Mouse (Mus musculus) lung, adult 18-20 months (tissue): Measurements from ENCODE around the gene Nsun2.
"Not testable (repeated sequence)": the region's sequence is repeated elsewhere in the genome, so short reads cannot be mapped to it uniquely, and the experiment has no call there.

Experiments used
- DNase-seq, 2 experiments: peaks; one replicate each; pipeline ENCODE4 v3.0.0; 2022; ENCODE audit warnings: mixed read lengths in 2 of 2

The Nsun2 gene

DNA sequence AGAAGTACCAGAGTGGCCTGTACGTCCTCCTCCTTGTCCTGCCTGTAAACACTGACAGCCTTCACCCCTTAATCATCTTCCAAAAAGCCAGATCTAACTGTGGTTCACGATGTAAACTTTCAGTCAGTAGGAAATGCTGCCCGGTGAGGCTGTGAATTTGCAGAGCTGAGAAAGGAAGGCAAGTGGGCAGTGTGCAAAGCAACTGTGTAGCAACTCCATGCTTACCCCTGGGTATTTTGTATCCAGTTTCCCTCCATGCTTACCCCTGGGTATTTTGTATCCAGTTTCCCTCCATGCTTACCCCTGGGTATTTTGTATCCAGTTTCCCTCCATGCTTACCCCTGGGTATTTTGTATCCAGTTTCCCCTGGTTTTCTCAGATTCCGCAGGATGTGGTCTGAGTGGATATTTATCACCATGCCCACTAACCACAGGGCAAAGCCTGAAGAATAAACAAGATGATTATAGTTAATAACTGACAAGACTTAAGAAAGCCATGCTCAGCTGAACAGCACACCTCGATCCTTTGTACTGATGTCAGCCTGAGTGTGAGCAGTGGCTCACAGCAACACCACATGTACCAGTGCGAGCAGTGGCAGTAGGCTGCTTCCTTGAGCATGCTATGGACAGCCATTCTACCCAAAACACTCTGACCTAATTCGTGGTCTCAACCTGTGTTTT, 61.2 kb downstream of the Nsun2 start:
- no peak for DNase-seq

GRCm38 (mm10) chr13:69595911-69596310, 62.4 kb downstream of the Nsun2 start:
- DNase-seq = no peak

DNA sequence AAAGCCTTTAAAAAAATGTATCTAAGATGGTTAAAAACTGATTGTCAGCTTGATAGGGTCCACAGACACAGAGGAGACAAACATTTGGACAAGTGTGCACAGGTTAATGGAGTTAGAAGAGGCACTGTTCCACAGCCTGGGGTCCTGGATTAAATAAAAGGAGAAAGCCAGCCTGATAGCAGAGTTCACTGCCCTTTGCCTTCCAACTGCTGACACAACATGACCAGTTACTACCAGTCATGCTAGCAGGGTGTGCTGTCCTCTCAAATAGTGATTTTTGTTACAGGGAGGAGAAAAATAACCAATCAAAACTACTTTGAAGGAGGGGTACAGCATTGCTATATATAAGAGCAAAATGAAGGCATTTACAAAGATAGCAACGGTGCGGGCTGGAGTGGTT, 63.0 kb downstream of the Nsun2 start:
- DNase-seq = no peak

DNA sequence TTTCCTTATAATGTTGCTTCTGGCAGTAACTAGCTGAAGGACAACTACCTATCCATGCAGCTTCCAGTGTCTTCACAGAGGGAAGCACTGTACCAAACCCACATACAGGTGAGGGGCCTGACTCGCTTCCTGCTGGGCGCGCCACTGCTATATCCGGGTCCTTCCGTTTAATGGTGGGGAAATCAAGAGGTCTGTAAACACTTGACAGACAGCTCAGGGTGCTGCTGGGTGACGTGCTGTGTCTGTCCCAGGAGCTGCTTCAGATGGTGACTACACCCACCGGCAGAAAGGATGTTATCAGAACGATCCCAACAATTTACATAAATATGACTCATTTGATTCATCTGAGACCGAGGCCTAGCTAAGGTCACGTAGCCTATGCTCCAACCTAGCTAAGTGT, 65.3 kb downstream of the Nsun2 start:
- no peak for DNase-seq

DNA sequence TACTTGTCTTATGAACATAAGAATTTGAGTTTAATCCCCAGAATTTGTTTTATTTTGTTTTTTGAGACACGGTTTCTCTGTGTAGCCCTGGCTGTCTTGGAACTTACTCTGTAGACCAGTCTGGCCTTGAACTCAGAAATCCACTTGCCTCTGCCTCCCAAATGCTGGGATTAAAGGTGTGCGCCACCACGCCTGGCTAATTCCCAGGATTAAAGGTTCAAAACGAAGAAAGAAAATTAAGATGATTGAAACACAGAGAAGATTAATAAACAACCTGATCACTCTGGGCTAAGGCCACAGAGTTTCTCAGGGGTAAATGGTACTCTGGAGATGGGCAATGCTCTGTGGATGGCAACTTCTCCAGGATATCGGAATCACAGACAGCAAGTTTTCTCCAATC, 67.3 kb downstream of the Nsun2 start:
- not testable (repeated sequence) for DNase-seq

GRCm38 (mm10) chr13:69601321-69601720, 67.8 kb downstream of the Nsun2 start:
- DNase-seq = no peak

DNA sequence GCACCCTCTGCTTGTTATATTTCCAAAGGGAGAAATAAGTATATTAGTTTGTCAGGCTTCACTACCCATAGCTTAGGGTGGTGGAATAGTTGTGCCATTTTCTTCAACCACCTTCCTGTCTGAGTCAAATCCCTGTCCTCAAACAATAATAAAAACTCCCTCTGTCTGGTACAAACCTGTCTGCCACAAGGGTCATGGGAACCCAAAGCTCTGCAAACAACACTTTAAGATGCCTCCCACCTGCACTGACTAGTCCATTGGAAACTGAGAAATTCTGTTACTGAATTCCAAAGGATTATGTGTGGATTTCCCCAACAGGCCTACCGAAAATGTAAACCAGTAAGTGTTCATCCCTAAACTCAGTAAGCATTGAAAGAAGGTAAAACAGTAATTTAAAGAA, 71.1 kb downstream of the Nsun2 start:
- DNase-seq = no peak

GRCm38 (mm10) chr13:69608734-69609133, 75.2 kb downstream of the Nsun2 start:
- DNase-seq = no peak

GRCm38 (mm10) chr13:69610751-69611397, 77.3 kb downstream of the Nsun2 start:
- DNase-seq = peak in 1 of 2 experiments; percentile 30

DNA sequence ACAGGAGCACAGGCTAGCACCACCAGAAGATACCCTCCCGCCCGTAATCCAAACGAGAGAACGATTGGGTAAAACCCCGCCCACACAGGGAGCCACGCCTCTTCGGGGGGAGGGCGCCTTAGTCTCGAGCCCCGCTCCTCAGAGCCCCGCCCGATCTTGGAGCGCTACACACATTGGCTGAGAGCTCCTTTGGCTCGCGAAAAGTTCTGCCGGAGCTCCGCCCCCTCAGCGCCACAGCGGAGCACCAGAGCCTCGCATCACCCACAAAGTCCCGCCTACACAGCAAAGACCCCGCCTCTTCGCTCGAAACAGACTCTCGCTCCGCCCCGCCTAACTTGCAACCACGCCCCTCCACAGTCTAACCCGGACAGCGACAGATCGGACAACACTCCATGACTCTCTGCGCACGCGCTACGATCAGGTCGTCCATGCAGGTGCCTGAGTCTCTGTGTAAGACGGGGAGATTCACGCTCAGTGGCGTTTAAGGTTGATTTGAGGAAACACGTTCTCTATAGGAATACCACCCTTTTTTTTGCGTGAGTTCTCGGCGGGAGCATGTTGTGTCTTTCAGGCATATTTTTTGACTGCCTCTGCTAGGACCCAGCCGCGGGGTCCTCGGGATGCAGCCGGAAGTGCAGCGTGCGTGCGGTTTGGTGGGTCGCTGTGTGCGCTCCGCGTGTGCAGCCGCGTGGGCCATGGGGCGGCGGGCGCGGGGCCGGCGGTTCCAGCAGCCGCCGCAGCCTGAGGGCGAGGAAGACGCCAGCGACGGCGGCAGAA, 78.0 kb downstream of the Nsun2 start, which contains the start of gene Srd5a1:
TSS of gene Srd5a1 (minus strand) at position 45 of the 777 bp plus-strand sequence.
- DNase-seq = peak; percentile 100

DNA sequence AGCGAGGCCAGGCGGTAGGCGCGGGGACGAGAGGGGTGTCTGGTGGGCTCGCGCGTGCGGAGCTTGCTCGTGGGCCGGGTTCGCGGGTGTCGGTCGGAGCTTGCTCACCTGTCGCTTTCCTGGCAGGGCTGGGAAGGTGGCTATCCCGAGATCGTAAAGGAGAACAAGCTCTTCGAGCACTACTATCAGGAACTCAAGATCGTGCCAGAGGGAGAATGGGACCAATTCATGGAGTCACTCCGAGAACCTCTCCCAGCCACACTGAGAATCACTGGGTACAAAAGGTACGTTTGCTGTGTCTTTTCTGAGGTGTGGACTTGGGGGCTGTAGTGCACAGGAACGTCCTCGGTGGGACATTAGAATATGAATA, 78.6 kb downstream of the Nsun2 start:
- DNase-seq = no peak

DNA sequence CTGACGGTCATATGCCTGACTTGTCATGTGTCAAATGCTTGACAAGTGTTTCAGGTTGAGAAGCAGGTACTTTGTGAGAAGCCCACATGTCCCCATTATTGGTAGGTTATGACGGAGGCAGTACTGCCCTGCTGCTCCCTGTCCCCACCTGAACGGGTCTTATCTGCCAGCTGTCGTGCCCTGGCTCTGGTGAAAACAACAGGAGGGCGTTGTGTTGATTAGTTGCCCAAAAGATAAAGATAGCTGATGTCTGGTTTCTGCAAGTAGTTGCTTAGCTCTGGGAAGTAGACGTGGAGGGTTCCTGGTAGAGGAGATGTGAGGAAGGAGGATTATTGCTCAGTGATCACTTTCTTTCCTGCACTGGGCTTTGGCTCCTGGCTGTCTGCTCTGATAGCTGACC, 83.2 kb downstream of the Nsun2 start:
- DNase-seq = no peak

GRCm38 (mm10) chr13:69623843-69624242, 90.3 kb downstream of the Nsun2 start:
- DNase-seq = peak in 1 of 2 experiments; percentile 17

DNA sequence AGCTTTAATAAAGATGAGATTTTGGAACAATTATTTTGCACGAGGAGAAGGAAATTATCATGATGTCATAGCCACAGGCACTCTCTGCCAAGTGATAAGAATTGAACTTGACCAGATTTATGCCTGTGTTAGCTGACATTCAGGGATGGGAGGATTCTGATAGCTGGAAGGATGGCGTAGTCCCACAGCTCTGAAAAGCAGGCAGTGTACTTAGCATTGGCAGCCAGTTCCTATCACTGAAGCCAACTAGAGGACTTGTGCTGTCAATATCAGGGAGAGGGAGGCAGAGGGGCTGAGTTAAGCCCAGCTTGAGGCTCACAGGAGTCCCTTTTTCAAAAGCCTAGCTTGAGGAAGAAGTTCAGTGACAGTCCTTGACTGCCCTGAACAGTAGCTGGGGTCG, 91.0 kb downstream of the Nsun2 start:
- no peak for DNase-seq

- DNase-seq = no peak
Observed at GRCm38 (mm10) chr13:69627941-69628340, 94.4 kb downstream of the Nsun2 start.

GRCm38 (mm10) chr13:69630576-69630975, 97.0 kb downstream of the Nsun2 start:
- no peak for DNase-seq

- no peak for DNase-seq
Observed at GRCm38 (mm10) chr13:69631111-69631510, 97.6 kb downstream of the Nsun2 start.

DNA sequence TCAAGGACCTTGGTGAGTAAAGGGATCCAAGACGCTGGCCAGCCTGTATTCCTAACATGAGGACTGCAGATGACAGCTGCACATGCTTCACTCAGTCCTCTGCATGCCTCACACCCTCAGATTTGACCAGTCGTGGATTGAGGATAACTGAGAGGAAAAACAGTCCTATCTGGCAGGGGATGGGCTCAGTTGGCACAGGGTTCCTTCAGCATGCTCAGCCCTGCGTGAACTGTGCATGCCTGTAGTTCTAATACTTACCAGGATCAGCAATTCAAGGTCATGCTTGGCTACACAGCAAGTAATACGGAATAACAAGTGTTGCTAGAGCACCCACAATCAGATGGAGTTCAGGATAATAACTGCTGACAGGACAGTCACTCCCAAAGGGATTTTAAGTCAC, 98.1 kb downstream of the Nsun2 start:
- peak in 1 of 2 experiments; percentile 0 for DNase-seq

DNA sequence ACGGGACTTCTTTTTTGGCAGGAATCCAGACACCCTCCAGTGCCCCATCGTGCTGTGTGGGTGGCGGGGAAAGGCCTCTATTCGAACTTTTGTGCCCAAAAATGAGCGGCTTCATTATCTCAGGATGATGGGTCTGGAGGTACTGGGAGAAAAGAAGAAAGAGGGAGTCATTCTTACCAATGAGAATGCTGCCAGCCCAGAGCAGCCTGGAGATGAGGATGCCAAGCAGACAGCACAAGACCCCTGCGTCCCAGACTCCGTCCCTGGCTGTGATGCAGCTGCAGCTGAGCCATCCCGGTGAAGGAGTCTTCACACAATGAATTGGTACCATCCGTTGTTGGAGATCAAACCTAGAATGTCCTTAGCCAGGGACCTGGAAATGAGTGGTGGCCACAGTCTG, 100.0 kb downstream of the Nsun2 start:
- DNase-seq = no peak

DNA sequence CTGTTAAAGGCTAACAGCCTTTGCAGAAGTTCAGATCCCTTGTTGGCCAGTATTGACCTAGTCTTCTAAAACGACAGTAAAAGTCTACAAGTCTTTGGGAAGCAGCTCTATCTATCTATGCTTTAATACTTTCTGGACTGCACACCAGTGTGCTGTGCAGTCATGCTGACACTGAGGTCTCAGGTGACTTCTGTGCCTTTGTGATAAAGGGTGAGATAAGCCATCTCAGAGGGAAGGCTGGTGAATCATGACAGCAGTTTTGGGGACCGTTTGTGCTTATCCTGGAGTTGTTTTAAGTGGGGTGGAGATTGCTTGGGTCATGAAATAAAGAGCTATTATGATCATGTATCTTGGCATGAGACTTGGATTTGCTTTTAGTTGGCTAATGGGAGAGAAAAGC, 100.4 kb downstream of the Nsun2 start:
- no peak for DNase-seq

- DNase-seq = not testable (repeated sequence)
Observed at GRCm38 (mm10) chr13:69635836-69636235, 102.3 kb downstream of the Nsun2 start.

- DNase-seq = no peak
Observed at GRCm38 (mm10) chr13:69636375-69636774, 102.8 kb downstream of the Nsun2 start.

DNA sequence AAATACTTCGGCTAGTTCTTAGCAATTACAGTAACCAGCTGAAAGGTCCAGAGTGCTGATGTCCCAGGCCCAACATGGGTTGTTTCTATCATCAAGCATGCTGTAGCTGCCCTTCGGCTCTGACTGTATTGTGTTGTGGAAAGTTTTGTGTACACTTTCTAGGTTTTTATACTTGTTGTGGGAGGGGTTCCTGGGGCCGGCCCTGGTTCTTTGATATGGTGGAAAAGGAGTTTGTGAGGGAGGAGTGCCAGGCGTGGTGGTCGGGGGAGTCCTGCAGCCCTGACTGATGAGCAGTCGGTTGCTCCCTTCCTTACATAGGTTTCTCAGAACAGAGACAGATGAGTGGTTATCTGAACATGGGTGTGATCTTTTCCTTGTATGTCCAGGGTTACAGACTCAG, 103.3 kb downstream of the Nsun2 start:
- no peak for DNase-seq

GRCm38 (mm10) chr13:69637657-69638056, 104.1 kb downstream of the Nsun2 start:
- DNase-seq = no peak
